Mouse (Mus musculus): ENCODE results near the gene Actr2.
"Not testable (repeated sequence)": the region's sequence is repeated elsewhere in the genome, so short reads cannot be mapped to it uniquely, and the experiment has no call there.

Gene Actr2

DNA sequence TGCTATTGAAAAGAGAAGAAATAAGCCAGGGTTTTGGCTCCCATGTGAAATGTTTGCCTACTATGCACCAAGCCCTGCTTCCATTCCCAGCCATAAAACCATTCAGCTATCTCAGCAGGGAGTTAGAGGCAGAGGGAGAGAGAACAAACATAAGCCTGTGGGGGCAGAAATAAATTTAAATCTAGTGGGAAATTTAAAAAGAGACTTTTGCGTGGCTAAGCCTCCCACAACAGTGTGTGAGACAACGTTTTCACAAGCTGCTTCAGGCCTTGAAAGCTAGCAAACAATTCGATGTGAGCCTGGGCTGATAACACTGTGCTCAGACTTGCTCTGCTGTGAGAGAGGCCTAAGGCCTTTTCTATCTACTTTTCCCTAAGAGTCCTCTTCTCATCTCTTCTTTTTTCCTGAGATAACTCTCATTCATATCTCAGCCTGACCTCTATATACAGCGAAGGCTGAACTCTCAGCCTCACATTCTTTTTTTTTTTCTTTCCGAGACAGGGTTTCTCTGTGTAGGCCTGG, 3.4 kb upstream of the Actr2 start:
- DNase-seq (ENCODE audit: low spot score in 2 of 2) = no peak

- DNase-seq (ENCODE audit: low spot score in 2 of 2) = peak; percentile 63 to 69
Observed at GRCm38 (mm10) chr11:20112006-20112740, 540 bp downstream of the Actr2 start.

DNA sequence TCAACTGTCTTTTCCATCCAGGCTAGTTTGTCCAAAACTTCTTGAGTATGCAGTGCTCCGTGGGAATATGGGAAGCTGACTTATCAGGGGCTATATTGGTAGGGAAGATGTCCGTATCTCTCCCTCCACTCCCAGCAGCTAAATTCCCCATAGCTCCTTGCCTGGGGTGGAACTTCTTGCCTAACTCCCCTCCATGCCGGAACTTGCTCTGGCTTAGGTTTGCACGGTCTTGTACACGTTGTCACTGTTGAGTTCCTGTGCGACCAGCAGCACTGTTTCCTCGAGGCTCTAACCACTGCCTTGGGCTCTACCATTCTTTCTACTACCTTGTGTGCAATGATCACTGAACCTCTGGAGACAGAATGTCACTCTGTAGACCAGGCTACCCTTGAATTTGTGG, 4.6 kb downstream of the Actr2 start:
- no peak for DNase-seq (ENCODE audit: low spot score in 2 of 2)

DNA sequence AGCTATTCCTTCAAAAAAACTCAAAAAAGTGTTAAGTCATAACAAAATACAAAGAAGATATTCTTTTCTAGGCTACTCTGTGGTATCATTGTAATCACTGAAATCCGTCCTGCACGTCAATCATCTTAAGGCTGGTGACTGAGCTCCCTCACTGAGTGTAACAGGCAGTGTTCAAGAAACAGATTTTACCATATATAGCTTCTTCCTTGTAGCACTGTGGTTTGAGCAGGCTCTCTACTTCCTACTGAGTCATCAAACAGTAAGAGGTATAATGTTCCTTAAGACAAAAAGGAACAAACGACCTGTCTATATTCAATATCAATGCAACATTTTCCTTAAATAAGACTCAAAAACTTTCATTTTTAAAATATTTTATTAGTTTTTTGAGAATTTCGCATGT, 5.0 kb downstream of the Actr2 start:
- DNase-seq (ENCODE audit: low spot score in 2 of 2) = no peak

DNA sequence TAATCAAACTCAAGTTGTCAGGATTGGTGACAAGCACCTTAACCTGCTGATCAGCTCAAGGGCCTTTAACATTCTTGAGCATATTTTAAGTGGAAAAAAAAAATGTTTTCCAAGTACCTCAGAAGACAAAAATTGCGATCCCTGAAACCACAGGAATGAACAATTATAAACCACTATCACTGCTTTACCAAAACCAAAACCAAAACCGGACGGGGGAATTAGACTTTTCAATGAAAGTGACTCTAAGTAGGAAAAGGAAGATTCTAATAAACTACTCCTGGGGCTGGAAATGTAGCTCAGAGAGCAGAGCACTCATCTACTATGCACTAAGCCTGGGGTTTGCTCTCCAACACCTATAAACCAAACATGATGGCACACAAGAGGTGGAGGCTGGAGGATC, 5.8 kb downstream of the Actr2 start:
- no peak for DNase-seq (ENCODE audit: low spot score in 2 of 2)

DNA sequence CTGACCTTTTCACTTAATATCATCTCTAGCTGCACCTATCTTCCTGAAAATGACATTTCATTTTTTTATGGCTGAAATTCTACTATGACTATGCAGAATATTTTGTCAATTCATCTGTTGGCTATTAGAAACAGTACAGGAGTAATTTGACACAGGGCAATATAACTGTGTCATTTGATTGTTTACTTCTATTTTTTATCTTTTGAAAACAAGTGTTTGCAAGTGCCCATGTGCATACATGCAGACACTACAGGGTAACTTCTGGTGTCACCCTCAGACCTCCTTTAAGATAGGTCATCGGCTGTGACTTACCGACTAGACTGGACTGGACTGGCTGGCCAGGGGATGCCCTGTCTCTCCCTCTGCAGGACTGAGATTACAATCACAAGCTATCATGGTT, 8.8 kb downstream of the Actr2 start:
- DNase-seq (ENCODE audit: low spot score in 2 of 2) = no peak

- no peak for DNase-seq (ENCODE audit: low spot score in 2 of 2)
Observed at GRCm38 (mm10) chr11:20086306-20086705, 26.4 kb downstream of the Actr2 start.

DNA sequence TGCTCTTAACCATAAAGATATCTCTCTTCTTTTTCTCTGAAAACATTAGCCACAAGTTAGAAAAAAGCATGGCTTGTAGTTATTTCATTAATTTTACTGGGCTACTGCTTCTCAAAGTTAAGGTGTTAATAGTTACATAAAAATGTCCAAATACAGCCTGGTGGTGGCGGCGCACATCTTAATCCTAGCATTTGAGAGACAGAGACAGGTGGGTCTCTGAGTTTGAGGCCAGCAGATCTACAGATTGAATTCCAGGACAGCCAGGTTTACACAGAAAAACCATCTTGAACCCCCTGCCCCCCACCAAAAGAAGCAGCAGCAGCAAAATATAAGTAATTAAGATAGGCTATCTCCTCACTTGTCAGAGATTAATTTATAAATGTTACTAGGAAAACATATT, 27.1 kb downstream of the Actr2 start:
- no peak for DNase-seq (ENCODE audit: low spot score in 2 of 2)

- no peak for DNase-seq (ENCODE audit: low spot score in 2 of 2)
Observed at GRCm38 (mm10) chr11:20075415-20075814, 37.3 kb downstream of the Actr2 start.

- no peak for DNase-seq (ENCODE audit: low spot score in 2 of 2)
Observed at GRCm38 (mm10) chr11:20072826-20073225, 39.9 kb downstream of the Actr2 start.

DNA sequence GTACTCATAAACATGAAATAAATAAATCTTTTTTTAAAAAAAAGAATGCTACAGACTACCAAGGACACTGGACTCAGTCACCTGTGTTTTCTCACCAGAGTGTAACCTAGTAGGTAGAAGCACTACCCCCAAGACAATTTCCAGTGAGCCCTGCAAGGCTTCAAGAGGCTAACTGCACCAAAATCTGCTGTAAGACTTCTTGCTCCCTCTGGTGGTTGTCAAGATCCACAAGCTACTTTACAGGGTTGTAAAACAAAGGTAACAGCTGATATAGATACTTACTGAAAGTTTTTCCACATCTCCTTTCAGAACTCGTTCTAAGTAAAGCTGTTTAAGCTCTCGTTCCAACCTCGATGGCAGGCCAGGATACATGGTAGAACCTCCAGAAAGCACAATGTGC, 40.5 kb downstream of the Actr2 start:
- DNase-seq (ENCODE audit: low spot score in 2 of 2) = no peak

- no peak for DNase-seq (ENCODE audit: low spot score in 2 of 2)
Observed at GRCm38 (mm10) chr11:20068346-20069004, 44.2 kb downstream of the Actr2 start.

GRCm38 (mm10) chr11:20067521-20067920, 45.2 kb downstream of the Actr2 start:
- no peak for DNase-seq (ENCODE audit: low spot score in 2 of 2)

- DNase-seq (ENCODE audit: low spot score in 2 of 2) = no peak
Observed at GRCm38 (mm10) chr11:20066106-20066505, 46.6 kb downstream of the Actr2 start.

DNA sequence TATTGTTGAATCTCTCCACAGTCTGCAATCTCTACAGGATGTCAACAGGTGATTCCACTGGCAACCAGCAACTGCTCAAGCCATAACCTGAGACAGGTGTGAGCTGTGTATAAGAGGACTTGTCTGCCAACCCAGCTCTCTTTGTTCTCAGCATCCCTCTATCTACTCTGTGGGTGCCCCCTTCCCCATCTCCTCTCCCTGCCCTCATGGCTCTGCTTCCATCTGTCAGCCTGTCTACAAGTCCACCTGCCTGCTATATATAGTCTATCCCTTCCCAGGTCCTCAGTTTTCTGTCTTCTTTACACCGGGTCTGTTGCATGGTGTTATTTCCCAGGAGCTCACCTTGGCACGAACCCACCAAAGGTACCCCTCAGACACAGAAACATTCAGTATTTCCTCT, 47.8 kb downstream of the Actr2 start:
- DNase-seq (ENCODE audit: low spot score in 2 of 2) = no peak

- not testable (repeated sequence) for DNase-seq (ENCODE audit: low spot score in 2 of 2)
Observed at GRCm38 (mm10) chr11:20064086-20064485, 48.6 kb downstream of the Actr2 start.

DNA sequence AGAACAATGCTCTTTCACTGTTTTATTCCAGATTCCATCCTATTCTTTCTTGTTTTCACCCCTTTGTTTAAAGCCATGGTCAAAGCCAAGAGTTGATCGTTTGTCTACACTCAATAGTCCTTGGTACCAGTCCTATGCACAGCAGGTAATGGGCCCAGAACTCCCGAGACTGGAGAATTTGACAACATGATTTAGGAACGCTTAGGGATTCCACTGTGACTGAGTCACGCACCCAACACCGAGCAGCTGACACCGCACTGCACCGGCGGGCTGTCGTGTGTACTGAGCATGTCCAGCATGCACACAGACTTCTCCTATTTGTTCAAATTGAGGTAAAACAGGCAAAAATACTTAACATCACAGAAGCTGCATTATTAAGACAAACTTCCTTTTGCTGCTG, 49.9 kb downstream of the Actr2 start:
- not testable (repeated sequence) for DNase-seq (ENCODE audit: low spot score in 2 of 2)

DNA sequence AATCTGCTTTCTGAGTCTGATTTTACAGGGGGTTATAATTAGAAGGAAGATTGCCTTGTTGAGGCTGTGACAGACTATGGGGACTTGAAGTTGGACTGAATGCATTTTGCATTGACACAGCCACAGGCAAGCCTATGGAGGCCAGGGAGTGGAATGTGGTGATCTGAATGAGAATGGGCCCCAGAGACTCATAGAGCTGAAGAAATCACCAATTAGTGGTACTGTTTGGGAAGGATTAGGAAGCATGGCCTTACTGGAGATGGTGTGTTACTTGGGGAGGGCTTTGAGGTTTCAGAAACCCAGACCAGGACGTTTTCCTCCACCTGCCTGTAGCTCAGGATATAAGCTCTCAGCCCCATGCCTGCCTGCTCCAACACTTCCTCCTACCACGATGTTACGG, 53.0 kb downstream of the Actr2 start:
- no peak for DNase-seq (ENCODE audit: low spot score in 2 of 2)

DNA sequence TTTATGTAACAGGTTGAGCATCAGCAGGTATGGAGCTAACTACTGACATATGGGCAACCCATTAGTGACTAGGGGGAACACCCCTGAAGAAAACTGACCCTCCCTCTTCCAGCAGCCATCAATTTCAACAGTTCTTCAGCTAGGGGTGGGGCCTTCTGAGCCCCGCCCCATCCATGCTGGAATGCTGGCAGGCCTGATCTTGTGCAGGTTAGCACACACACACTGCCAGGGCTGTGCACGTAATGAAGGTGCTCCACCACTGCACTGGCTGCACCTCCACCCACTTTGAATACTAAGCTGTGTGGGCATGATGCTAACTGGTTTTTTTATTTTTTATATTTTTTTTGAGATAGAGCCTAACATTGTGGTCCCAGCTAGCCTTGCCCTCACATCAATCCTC, 55.3 kb downstream of the Actr2 start:
- no peak for DNase-seq (ENCODE audit: low spot score in 2 of 2)

DNA sequence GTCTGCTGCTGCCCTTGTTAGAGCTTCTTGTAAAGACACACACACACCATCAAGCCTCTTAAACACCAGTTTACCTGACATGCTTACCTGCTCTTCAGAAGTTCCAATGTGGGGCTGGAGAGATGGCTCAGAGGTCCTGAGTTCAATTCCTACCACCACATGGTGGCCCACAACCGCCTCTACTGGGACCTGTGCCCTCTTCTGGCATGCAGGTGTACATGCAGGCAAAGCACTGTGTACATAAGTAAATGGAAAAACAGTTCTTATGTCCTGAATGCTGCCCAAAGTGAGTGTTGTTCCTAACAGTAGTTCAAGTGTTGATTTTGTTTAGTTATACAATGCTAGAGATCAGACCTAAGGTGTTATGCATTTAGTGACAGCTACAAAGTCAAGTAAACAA, 56.5 kb downstream of the Actr2 start:
- DNase-seq (ENCODE audit: low spot score in 2 of 2) = no peak

- DNase-seq (ENCODE audit: low spot score in 2 of 2) = no peak
Observed at GRCm38 (mm10) chr11:20054617-20055016, 58.1 kb downstream of the Actr2 start.

DNA sequence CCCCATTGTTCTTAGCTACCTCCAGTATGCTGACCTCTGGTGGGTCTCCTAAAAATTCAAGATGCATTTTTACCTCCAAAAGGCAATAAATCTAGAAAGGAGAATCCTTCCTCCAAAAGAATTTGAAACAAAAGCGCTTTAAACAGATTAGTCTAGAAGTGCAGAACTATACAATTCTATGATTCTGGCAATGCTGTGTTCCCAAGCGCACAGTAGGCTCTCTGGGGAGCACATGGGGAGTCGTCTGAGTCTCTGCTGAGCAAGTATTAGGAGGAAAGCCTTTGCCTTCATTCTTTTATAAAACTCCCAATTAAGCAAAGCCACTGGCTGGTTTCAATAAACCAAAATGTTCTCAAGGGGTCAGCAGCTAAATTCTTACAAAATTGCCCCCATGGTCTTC, 58.8 kb downstream of the Actr2 start:
- DNase-seq (ENCODE audit: low spot score in 2 of 2) = no peak

GRCm38 (mm10) chr11:20052814-20053536, 59.7 kb downstream of the Actr2 start:
- no peak for DNase-seq (ENCODE audit: low spot score in 2 of 2)

Data from frontal cortex, postnatal 14 days (tissue).